8 mouse cellular contexts compared by ENCODE assay signal in genomic region chr2:131509671-131510313, GRCm38 (mm10). TPM values are rescaled to one million over a fixed set of nuclear protein-coding genes. Genes with fewer than 3 reads are reported as not detected.
A peak's percentile ranks its signal among the peaks of the same experiment; 100 is the strongest.
DNase-seq lines count a peak whose midpoint lies in the region; TF ChIP-seq lines count a peak whose summit lies in the region.

No protein-coding gene starts in this region.

- no peak overlapping the region for H3K4me3 ChIP-seq in cortical plate, adult 2 months (ENCODE audit: insufficient read depth, low read length)
- H3K4me3 ChIP-seq in small intestine, adult 2 months (ENCODE audit: low read depth, low read length), result peak overlapping the region; percentile 36

- TF ChIP-seq CTCF in cortical plate, adult 2 months (IDR thresholded peaks at IDR 0.05; ENCODE audit: extremely low read depth, insufficient read depth, low read length), result peak; percentile 81
- TF ChIP-seq CTCF in small intestine, adult 2 months (IDR thresholded peaks at IDR 0.05; ENCODE audit: extremely low read depth, insufficient read length, insufficient replicate concordance, low read depth, low read length), result peak; percentile 78; the same call in 1 of the 2 replicates

- WGBS in small intestine, adult 2 months, result 11% methylated on average over 17 of the region's 17 CpGs

- peak overlapping the region; percentile 6; the same call in 1 of the 2 replicates for H3K27ac ChIP-seq in cortical plate, adult 2 months (ENCODE audit: insufficient read depth, low read length)
- no peak overlapping the region for H3K27ac ChIP-seq in small intestine, adult 2 months (ENCODE audit: insufficient read depth, low read depth, low read length)

- H3K27me3 ChIP-seq in small intestine, adult 2 months (ENCODE audit: control insufficient read depth, insufficient read depth, low read length), result no peaks in the 10 kb centered on the region

- intact Hi-C loops in gastrocnemius, postnatal 14 days (cut with DNase I; ENCODE audit: low total_unique reads), result loop anchor here (5.0 kb wide), 1 partner anchor 62 kb away; no protein-coding TSS in a partner anchor
- intact Hi-C loops in left cerebral cortex, postnatal 4 days (cut with DNase I), result loop anchor here (5.0 kb wide), 1 partner anchor 87 kb away; no protein-coding TSS in a partner anchor

- no peak for TF ChIP-seq POLR2A in cortical plate, adult 2 months (IDR thresholded peaks at IDR 0.05; ENCODE audit: extremely low read depth, insufficient read depth, low read length)
- TF ChIP-seq POLR2A in small intestine, adult 2 months (IDR thresholded peaks at IDR 0.05; ENCODE audit: low read depth, low read length), result no peak

- DNase-seq in ovary, postnatal 36 days (ENCODE audit: low spot score), result peak; percentile 42
- no peak for DNase-seq in ovary, adult 18-20 months (ENCODE audit: low spot score)
- peak; percentile 70 for DNase-seq in gastrocnemius, postnatal 14 days
- peak; percentile 60 for DNase-seq in hindlimb bud, embryonic 11.5 days (ENCODE audit: extremely low spot score, low read depth, low spot score)
- peak; percentile 73 for DNase-seq in left cerebral cortex, postnatal 4 days
- DNase-seq in mesoderm, embryonic 11.5 days (ENCODE audit: low read depth, low spot score), result peak; percentile 84

- H3K4me1 ChIP-seq in cortical plate, adult 2 months (ENCODE audit: control insufficient read depth, insufficient read depth, low read length), result peaks cover 19% of the 10 kb centered on the region
- peaks cover 5% of the 10 kb centered on the region; the same call in 1 of the 2 replicates for H3K4me1 ChIP-seq in small intestine, adult 2 months (ENCODE audit: control insufficient read depth, insufficient read depth, insufficient read length, low read length)

- H3K36me3 ChIP-seq in small intestine, adult 2 months (ENCODE audit: control insufficient read depth, insufficient read depth, low read length), result no peaks in the 10 kb centered on the region

RNA-seq across cellular contexts. Expression of gene Smox, which starts 18.5 kb away (rescaled TPM):
- polyA plus RNA-seq in cortical plate, adult 2 months (2012; rRNA removed), result 61.1 and 63.4 TPM in 2 replicates
- 10 to 100 TPM; 24.6 to 40.4 TPM for total RNA-seq in gastrocnemius, postnatal 14 days (2021)
- 10 to 100 TPM; 48.4 to 52.8 TPM for total RNA-seq in left cerebral cortex, postnatal 4 days (2021)
- 14.1 and 28.7 TPM in 2 replicates for polyA plus RNA-seq in small intestine, adult 2 months (2012; rRNA removed)

RNA-seq across cellular contexts. Expression of gene Adra1d, which starts 52.3 kb away (rescaled TPM):
- 32.0 and 38.9 TPM in 2 replicates for polyA plus RNA-seq in cortical plate, adult 2 months (2012; rRNA removed)
- total RNA-seq in gastrocnemius, postnatal 14 days (2021), result 1 to 10 TPM; 2.1 TPM
- total RNA-seq in left cerebral cortex, postnatal 4 days (2021), result 1 to 10 TPM; 2.6 to 4.5 TPM
- polyA plus RNA-seq in small intestine, adult 2 months (2012; rRNA removed), result 0.20 and 0.58 TPM in 2 replicates
